Mouse (Mus musculus) cerebellum, adult 2 months (tissue): ENCODE measurements around the gene Mfsd12.

Source experiments
- CTCF ChIP-seq: fragments of 200-500 bp; IDR thresholded peaks from 2 replicates; pipeline ENCODE4 v1.5.1; 2011; ENCODE audit warnings: low read depth, mild to moderate bottlenecking, control low read depth, low read length, moderate library complexity, borderline replicate concordance; ENCODE audit not compliant: insufficient read depth
- POLR2A ChIP-seq: fragments of 200-500 bp; IDR thresholded peaks from 2 replicates; pipeline ENCODE4 v1.6.1; 2011; ENCODE audit warnings: low read length, control low read depth, borderline replicate concordance; ENCODE audit not compliant: insufficient read depth

GRCm38 (mm10) chr10:81403511-81403910, 46.2 kb downstream of the Mfsd12 start:
- TF ChIP-seq POLR2A = no peak
- TF ChIP-seq CTCF = no peak
